Mouse (Mus musculus): ENCODE results near the gene Plpp3. TPM values are rescaled to one million over a fixed set of nuclear protein-coding genes. Genes with fewer than 3 reads are reported as not detected.

Plpp3 gene
- polyA plus RNA-seq, 1 experiment: 44.4 TPM

DNA sequence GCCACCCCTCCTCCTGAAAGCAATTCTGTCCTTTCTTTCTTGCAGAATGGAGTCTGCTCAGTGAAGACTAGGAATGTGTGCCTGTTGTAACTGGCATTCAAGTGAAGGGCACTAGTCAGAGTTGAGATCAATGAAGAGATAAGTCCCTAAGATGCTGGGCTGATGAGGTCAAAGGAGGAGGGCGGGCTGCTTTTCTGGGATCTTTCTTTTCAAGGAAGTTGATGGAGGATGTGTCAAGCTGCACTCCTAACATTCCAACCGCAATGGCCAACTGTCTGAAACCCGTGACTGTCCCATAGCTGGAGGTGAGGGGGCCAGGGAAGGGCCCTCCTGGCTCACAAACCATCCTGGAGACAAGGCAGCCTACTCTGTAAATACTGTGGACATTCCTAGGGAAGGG lies 118.5 kb downstream of the Plpp3 start:
- H3K27ac ChIP-seq (ENCODE audit: insufficient read depth, low read length): no peak overlapping the region
- H3K4me3 ChIP-seq (ENCODE audit: insufficient read depth, low read length): no peak overlapping the region
- no peak for TF ChIP-seq CTCF (IDR thresholded peaks at IDR 0.05; ENCODE audit: borderline replicate concordance, insufficient read depth, low read length)
- no peak for TF ChIP-seq POLR2A (IDR thresholded peaks at IDR 0.05; ENCODE audit: low read depth, low read length)
- peaks cover 6% of the 10 kb centered on the region; the same call in 1 of the 2 replicates for H3K4me1 ChIP-seq (ENCODE audit: control insufficient read depth, insufficient read depth, low read length)

- no peak overlapping the region for H3K27ac ChIP-seq (ENCODE audit: insufficient read depth, low read length)
- TF ChIP-seq POLR2A (IDR thresholded peaks at IDR 0.05; ENCODE audit: low read depth, low read length): no peak
- TF ChIP-seq CTCF (IDR thresholded peaks at IDR 0.05; ENCODE audit: borderline replicate concordance, insufficient read depth, low read length): no peak
- H3K4me1 ChIP-seq (ENCODE audit: control insufficient read depth, insufficient read depth, low read length): peaks cover 6% of the 10 kb centered on the region; the same call in 1 of the 2 replicates
These were observed 119.1 kb downstream of the Plpp3 start for GRCm38 (mm10) chr4:105276062-105276795.

GRCm38 (mm10) chr4:105278161-105278560 lies 121.0 kb downstream of the Plpp3 start:
- no peak for TF ChIP-seq CTCF (IDR thresholded peaks at IDR 0.05; ENCODE audit: borderline replicate concordance, insufficient read depth, low read length)
- H3K4me1 ChIP-seq (ENCODE audit: control insufficient read depth, insufficient read depth, low read length): peaks cover 4% of the 10 kb centered on the region; the same call in 1 of the 2 replicates
- H3K27ac ChIP-seq (ENCODE audit: insufficient read depth, low read length): no peak overlapping the region
- no peak overlapping the region for H3K4me3 ChIP-seq (ENCODE audit: insufficient read depth, low read length)

More at GRCm38 (mm10) chr4:105276062-105276795, 119.1 kb downstream of the Plpp3 start:
- H3K4me3 ChIP-seq (ENCODE audit: insufficient read depth, low read length): no peak overlapping the region

DNA sequence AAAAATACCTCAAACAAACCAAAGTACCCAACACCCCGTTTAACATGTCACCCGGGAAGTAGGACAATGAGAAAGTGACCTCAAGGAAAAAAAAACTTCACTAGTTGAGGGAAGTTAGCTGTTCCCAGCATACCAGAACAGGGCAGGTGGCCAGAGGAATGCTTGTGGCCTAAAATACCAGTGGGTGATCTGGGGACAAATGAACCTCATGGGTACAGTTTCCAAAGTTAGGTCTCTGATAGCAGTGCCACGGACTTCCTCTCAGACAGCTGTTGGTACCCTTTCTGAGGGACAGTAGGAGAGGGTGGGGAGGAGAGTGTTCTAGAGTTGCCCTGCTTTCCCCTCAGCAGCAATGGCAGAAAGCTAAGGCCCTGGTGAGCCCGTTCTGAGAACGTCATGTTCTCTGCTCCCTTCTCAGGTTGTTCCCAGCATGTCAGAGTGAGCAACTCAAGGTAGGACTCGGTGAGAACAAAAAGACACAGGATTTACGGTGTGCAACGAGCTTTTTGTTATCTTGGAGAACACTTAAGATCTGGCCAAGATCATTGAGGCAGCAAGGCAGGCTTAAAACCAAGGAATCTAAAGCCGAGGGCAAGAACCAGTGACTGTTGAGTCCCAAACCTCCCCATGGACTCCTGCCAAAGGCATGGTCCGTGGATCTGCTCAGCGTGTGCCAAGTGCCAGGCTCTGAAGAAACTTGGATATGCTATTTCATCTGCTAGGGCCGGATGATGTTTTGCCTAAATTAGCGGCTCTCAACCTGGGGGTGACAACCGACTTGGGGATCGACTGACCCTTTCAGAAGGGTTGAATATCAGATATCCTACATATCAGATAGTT lies 121.6 kb downstream of the Plpp3 start:
- Histone ChIP-seq H3K4me1 (ENCODE audit: control insufficient read depth, insufficient read depth, low read length) (peaks cover 4% of the 10 kb centered on the region; the same call in 1 of the 2 replicates), H3K4me3 (ENCODE audit: insufficient read depth, low read length) (no peak overlapping the region), H3K27ac (ENCODE audit: insufficient read depth, low read length) (no peak overlapping the region)
- no peak for TF ChIP-seq POLR2A (IDR thresholded peaks at IDR 0.05; ENCODE audit: low read depth, low read length)
- no peak for TF ChIP-seq CTCF (IDR thresholded peaks at IDR 0.05; ENCODE audit: borderline replicate concordance, insufficient read depth, low read length)

DNA sequence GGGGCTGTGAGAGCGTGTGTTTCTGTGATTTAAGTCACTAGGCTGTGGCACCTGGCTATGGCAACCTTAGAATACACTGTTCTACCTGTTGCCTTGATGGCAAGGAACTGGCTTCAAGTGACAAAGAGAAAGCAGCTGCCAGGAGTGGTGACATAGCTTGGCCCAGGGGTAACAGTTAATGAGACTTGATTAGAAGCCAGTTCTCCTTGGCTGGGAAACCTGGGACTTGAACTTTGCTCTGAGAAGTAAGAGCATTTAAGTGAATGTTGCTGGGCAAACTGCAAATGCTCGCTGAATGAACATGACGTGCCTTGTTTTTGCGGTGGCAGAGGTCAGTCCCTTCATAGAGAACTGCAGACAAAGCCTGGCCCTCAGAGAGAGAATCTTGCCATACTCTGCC lies 122.7 kb downstream of the Plpp3 start:
- Histone ChIP-seq H3K4me3 (ENCODE audit: insufficient read depth, low read length) (no peak overlapping the region), H3K4me1 (ENCODE audit: control insufficient read depth, insufficient read depth, low read length) (peaks cover 4% of the 10 kb centered on the region; the same call in 1 of the 2 replicates), H3K27ac (ENCODE audit: insufficient read depth, low read length) (no peak overlapping the region)
- TF ChIP-seq POLR2A (IDR thresholded peaks at IDR 0.05; ENCODE audit: low read depth, low read length) (no peak), CTCF (IDR thresholded peaks at IDR 0.05; ENCODE audit: borderline replicate concordance, insufficient read depth, low read length) (no peak)

GRCm38 (mm10) chr4:105281751-105282231 lies 124.6 kb downstream of the Plpp3 start:
- no peak overlapping the region for H3K4me3 ChIP-seq (ENCODE audit: insufficient read depth, low read length)
- 0 out of 2 replicates have a peak, but pooled peaks cover under 1% of the 10 kb centered on the region for H3K4me1 ChIP-seq (ENCODE audit: control insufficient read depth, insufficient read depth, low read length)
- no peak for TF ChIP-seq CTCF (IDR thresholded peaks at IDR 0.05; ENCODE audit: borderline replicate concordance, insufficient read depth, low read length)
- TF ChIP-seq POLR2A (IDR thresholded peaks at IDR 0.05; ENCODE audit: low read depth, low read length): no peak
- H3K27ac ChIP-seq (ENCODE audit: insufficient read depth, low read length): no peak overlapping the region

Other genes with a start within 250 kb of the Plpp3 start
- 0.33 and 1.2 TPM in 2 replicates for gene Fyb2, start 243.9 kb upstream of the Plpp3 start, polyA plus RNA-seq (2011; ENCODE audit: insufficient read length, low read depth, missing spikeins)
- 1.2 and 1.3 TPM in 2 replicates for gene Prkaa2, start 47.5 kb upstream of the Plpp3 start, polyA plus RNA-seq (2011; ENCODE audit: insufficient read length, low read depth, missing spikeins)